Mouse (Mus musculus): Measurements from ENCODE around the gene Paxx. TPM values are rescaled to one million over a fixed set of nuclear protein-coding genes. Genes with fewer than 3 reads are reported as not detected.
"Not testable (repeated sequence)": the region's sequence is repeated elsewhere in the genome, so short reads cannot be mapped to it uniquely, and the experiment has no call there.

Paxx gene
- polyA plus RNA-seq, 1 experiment from 2014 or later: 48.7 TPM

- Histone ChIP-seq H3K27me3 (peaks cover 29% of the 10 kb centered on the region), H3K4me1 (peaks cover 11% of the 10 kb centered on the region; the same call in 1 of the 2 replicates)
These were observed 37.3 kb downstream of the Paxx start for GRCm38 (mm10) chr2:25423626-25424025.

DNA sequence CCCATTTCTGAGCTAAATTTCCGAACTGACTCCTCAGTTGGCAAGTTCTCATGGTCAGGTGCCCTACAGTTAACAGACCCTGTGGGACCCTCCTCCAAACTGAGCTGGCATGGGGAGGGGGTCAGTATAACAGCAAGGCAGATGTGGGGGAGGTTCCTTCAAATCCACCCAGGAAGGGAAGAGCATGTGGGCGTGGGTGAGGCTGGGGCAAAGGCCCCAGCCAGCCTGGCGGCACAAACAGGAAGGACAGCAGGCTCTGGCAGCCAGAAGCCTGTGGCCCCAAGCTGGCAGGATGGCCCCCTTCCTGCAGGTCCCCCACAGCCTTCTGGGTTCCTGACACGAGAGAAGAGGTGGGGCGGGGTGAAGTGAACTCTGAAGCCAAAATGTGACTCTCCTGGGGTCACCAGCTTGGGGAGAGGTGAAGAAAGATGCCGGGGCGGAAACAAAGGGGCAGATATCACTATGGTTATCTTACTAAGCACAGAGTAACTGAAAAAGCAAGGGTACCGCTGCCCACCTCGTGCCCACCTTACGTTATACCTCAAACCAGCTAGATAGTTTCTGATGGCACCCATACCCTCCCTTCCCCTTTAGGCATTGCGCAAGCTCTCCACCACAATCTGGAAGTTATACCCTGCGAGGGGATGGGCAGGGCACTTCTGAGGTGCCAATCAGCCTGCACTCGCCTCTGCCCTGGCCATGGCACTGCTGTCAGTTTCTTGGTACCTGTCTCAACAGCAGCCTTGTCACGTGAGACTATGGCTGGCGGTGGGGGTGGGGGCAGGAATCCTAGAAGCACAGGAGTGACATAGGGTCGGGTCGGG, 38.1 kb downstream of the Paxx start, which contains the start of gene Fut7:
TSS of gene Fut7 (plus strand) at position 681 of the 824 bp plus-strand sequence.
- H3K4me2 ChIP-seq (replicated peaks): no peak within 1 kb of the TSS
- peaks cover 29% of the 10 kb centered on the region for H3K27me3 ChIP-seq
- no peak within 1 kb of the TSS for H3K27ac ChIP-seq (replicated peaks)
- no peak for ATAC-seq (ENCODE audit: insufficient number of reproducible peaks, low FRiP score, low TSS enrichment, low read depth)
- 60% methylated on average over 17 of the region's 17 CpGs for WGBS
- no peak within 1 kb of the TSS for H3K4me3 ChIP-seq (replicated peaks)
- no peak within 1 kb of the TSS for H3K9ac ChIP-seq
- H3K36me3 ChIP-seq: no peaks in the 10 kb centered on the region
- H3K4me1 ChIP-seq: 0 out of 2 replicates have a peak, but pooled peaks cover 8% of the 10 kb centered on the region
- H3K9me3 ChIP-seq (replicated peaks): no peaks in the 10 kb centered on the region

More at GRCm38 (mm10) chr2:25423626-25424025, 37.3 kb downstream of the Paxx start:
- Histone ChIP-seq H3K36me3 (no peaks in the 10 kb centered on the region), H3K9me3 (replicated peaks) (no peaks in the 10 kb centered on the region), H3K4me2 (replicated peaks) (no peak overlapping the region), H3K9ac (no peak overlapping the region), H3K27ac (replicated peaks) (no peak overlapping the region), H3K4me3 (replicated peaks) (no peak overlapping the region)
- ATAC-seq (ENCODE audit: insufficient number of reproducible peaks, low FRiP score, low TSS enrichment, low read depth): no peak
- 71% methylated on average over 1 of the region's 1 CpGs for WGBS

GRCm38 (mm10) chr2:25421896-25422295, 39.0 kb downstream of the Paxx start:
- no peak overlapping the region for H3K27ac ChIP-seq (replicated peaks)
- H3K4me3 ChIP-seq (replicated peaks): no peak overlapping the region
- 0 out of 2 replicates have a peak, but pooled peaks cover 8% of the 10 kb centered on the region for H3K4me1 ChIP-seq
- peaks cover 29% of the 10 kb centered on the region for H3K27me3 ChIP-seq
- H3K9me3 ChIP-seq (replicated peaks): no peaks in the 10 kb centered on the region
- WGBS: 19% methylated on average over 3 of the region's 3 CpGs
- no peaks in the 10 kb centered on the region for H3K36me3 ChIP-seq
- H3K4me2 ChIP-seq (replicated peaks): no peak overlapping the region
- no peak overlapping the region for H3K9ac ChIP-seq
- no peak for ATAC-seq (ENCODE audit: insufficient number of reproducible peaks, low FRiP score, low TSS enrichment, low read depth)

DNA sequence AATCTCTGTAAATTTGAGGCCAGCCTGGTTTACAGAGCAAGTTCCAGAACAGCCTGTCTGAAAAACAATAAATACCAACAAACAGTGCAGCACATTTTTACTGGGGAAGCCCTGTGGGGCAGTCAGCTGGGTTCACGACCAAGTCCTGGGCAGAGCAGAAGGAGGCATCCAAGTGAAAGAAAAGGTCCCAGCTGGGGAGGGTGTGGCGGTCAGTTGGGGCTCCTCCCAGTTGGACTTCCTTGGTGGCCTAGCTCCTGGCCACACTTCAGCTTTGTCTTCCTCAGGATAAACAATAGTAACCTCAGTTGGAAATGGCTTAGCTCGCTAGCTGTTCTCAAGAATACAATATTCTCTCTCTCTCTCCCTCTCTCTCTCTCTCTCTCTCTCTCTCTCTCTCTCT, 43.5 kb downstream of the Paxx start:
- no peak for ATAC-seq (ENCODE audit: insufficient number of reproducible peaks, low FRiP score, low TSS enrichment, low read depth)
- no peak overlapping the region for H3K9ac ChIP-seq
- H3K27me3 ChIP-seq: no peaks in the 10 kb centered on the region
- no peaks in the 10 kb centered on the region for H3K9me3 ChIP-seq (replicated peaks)
- 0 out of 2 replicates have a peak, but pooled peaks cover 4% of the 10 kb centered on the region for H3K4me1 ChIP-seq
- H3K4me3 ChIP-seq (replicated peaks): no peak overlapping the region
- no peak overlapping the region for H3K27ac ChIP-seq (replicated peaks)
- 16% methylated on average over 3 of the region's 3 CpGs for WGBS
- no peaks in the 10 kb centered on the region for H3K36me3 ChIP-seq
- no peak overlapping the region for H3K4me2 ChIP-seq (replicated peaks)

- H3K27me3 ChIP-seq; H3K4me2 ChIP-seq (replicated peaks); ATAC-seq (ENCODE audit: insufficient number of reproducible peaks, low FRiP score, low TSS enrichment, low read depth); H3K36me3 ChIP-seq; H3K27ac ChIP-seq (replicated peaks); H3K4me1 ChIP-seq; H3K4me3 ChIP-seq (replicated peaks); H3K9me3 ChIP-seq (replicated peaks); H3K9ac ChIP-seq: not testable (repeated sequence)
These were observed 47.5 kb downstream of the Paxx start for GRCm38 (mm10) chr2:25413436-25413835.

GRCm38 (mm10) chr2:25408908-25409307, 52.0 kb downstream of the Paxx start:
- Histone ChIP-seq H3K9me3 (replicated peaks) (no peaks in the 10 kb centered on the region), H3K4me2 (replicated peaks) (no peak overlapping the region), H3K4me3 (replicated peaks) (no peak overlapping the region), H3K27me3 (peaks cover 14% of the 10 kb centered on the region), H3K9ac (no peak overlapping the region), H3K36me3 (peaks cover 6% of the 10 kb centered on the region; the same call in 1 of the 2 replicates), H3K4me1 (0 out of 2 replicates have a peak, but pooled peaks cover 2% of the 10 kb centered on the region), H3K27ac (replicated peaks) (no peak overlapping the region)
- 86% methylated on average over 10 of the region's 10 CpGs for WGBS
- ATAC-seq (ENCODE audit: insufficient number of reproducible peaks, low FRiP score, low TSS enrichment, low read depth): no peak

Small RNA genes lying within 50 kb of the gene (microRNA-seq; reads per million reads assigned to microRNA genes)
- gene Mir3087 (ENCODE audit: borderline number of aligned reads): not detected

Other genes with a start within 250 kb of the Paxx start
- 114 and 115 TPM in 2 replicates for gene Nelfb, start 249.6 kb downstream of the Paxx start, polyA plus RNA-seq (2015; fragmentation: Nextera tagmentation; extraction: Ambion mirVana)
- not detected in 2 replicates for gene Stpg3, start 246.5 kb downstream of the Paxx start, polyA plus RNA-seq (2015; fragmentation: Nextera tagmentation; extraction: Ambion mirVana)
- 0.77 TPM in 1 of 2 replicates, not detected in the other for gene Fam166a, start 242.3 kb downstream of the Paxx start, polyA plus RNA-seq (2015; fragmentation: Nextera tagmentation; extraction: Ambion mirVana)
- gene Tubb4b, start 236.4 kb downstream of the Paxx start, polyA plus RNA-seq (2015; fragmentation: Nextera tagmentation; extraction: Ambion mirVana): 590 and 660 TPM in 2 replicates
- gene Slc34a3, start 226.7 kb downstream of the Paxx start, polyA plus RNA-seq (2015; fragmentation: Nextera tagmentation; extraction: Ambion mirVana): not detected in 2 replicates
- 0.20 and 0.24 TPM in 2 replicates for gene Rnf224, start 224.3 kb downstream of the Paxx start, polyA plus RNA-seq (2015; fragmentation: Nextera tagmentation; extraction: Ambion mirVana)
- gene Rnf208, start 218.8 kb downstream of the Paxx start, polyA plus RNA-seq (2015; fragmentation: Nextera tagmentation; extraction: Ambion mirVana): 18.4 and 22.9 TPM in 2 replicates
- 53.3 and 54.0 TPM in 2 replicates for gene Cysrt1, start 218.6 kb downstream of the Paxx start, polyA plus RNA-seq (2015; fragmentation: Nextera tagmentation; extraction: Ambion mirVana)
- 8.2 and 9.4 TPM in 2 replicates for gene AL732309.1, start 214.2 kb downstream of the Paxx start, polyA plus RNA-seq (2015; fragmentation: Nextera tagmentation; extraction: Ambion mirVana)
- gene Tmem203, start 205.7 kb downstream of the Paxx start, polyA plus RNA-seq (2015; fragmentation: Nextera tagmentation; extraction: Ambion mirVana): 23.8 and 25.6 TPM in 2 replicates
- gene Tprn, start 198.5 kb downstream of the Paxx start, polyA plus RNA-seq (2015; fragmentation: Nextera tagmentation; extraction: Ambion mirVana): 10.2 TPM in 2 replicates
- gene Ssna1, start 188.7 kb downstream of the Paxx start, polyA plus RNA-seq (2015; fragmentation: Nextera tagmentation; extraction: Ambion mirVana): 258 and 263 TPM in 2 replicates
- 134 and 136 TPM in 2 replicates for gene Anapc2, start 188.6 kb downstream of the Paxx start, polyA plus RNA-seq (2015; fragmentation: Nextera tagmentation; extraction: Ambion mirVana)
- not detected in 2 replicates for gene Tmem210, start 172.9 kb downstream of the Paxx start, polyA plus RNA-seq (2015; fragmentation: Nextera tagmentation; extraction: Ambion mirVana)
- 4.9 and 5.2 TPM in 2 replicates for gene Lrrc26, start 171.2 kb downstream of the Paxx start, polyA plus RNA-seq (2015; fragmentation: Nextera tagmentation; extraction: Ambion mirVana)
- gene Grin1, start 141.9 kb downstream of the Paxx start, polyA plus RNA-seq (2015; fragmentation: Nextera tagmentation; extraction: Ambion mirVana): 0.33 and 0.71 TPM in 2 replicates
- 54.4 and 55.5 TPM in 2 replicates for gene Man1b1, start 128.8 kb downstream of the Paxx start, polyA plus RNA-seq (2015; fragmentation: Nextera tagmentation; extraction: Ambion mirVana)
- 24.6 and 25.5 TPM in 2 replicates for gene Dpp7, start 104.7 kb downstream of the Paxx start, polyA plus RNA-seq (2015; fragmentation: Nextera tagmentation; extraction: Ambion mirVana)
- gene Uap1l1, start 95.4 kb downstream of the Paxx start, polyA plus RNA-seq (2015; fragmentation: Nextera tagmentation; extraction: Ambion mirVana): 18.4 and 21.7 TPM in 2 replicates
- 29.2 and 32.8 TPM in 2 replicates for gene Sapcd2, start 88.8 kb downstream of the Paxx start, polyA plus RNA-seq (2015; fragmentation: Nextera tagmentation; extraction: Ambion mirVana)
- 7.4 and 9.0 TPM in 2 replicates for gene Entpd2, start 65.2 kb downstream of the Paxx start, polyA plus RNA-seq (2015; fragmentation: Nextera tagmentation; extraction: Ambion mirVana)
- 64.9 and 67.8 TPM in 2 replicates for gene Npdc1, start 61.7 kb downstream of the Paxx start, polyA plus RNA-seq (2015; fragmentation: Nextera tagmentation; extraction: Ambion mirVana)
- 0.08 and 0.20 TPM in 2 replicates for gene Fut7, start 37.8 kb downstream of the Paxx start, polyA plus RNA-seq (2015; fragmentation: Nextera tagmentation; extraction: Ambion mirVana)
- gene Abca2, start 32.4 kb downstream of the Paxx start, polyA plus RNA-seq (2015; fragmentation: Nextera tagmentation; extraction: Ambion mirVana): 4.0 and 4.1 TPM in 2 replicates
- gene Clic3, start 4.3 kb downstream of the Paxx start, polyA plus RNA-seq (2015; fragmentation: Nextera tagmentation; extraction: Ambion mirVana): 72.8 and 75.5 TPM in 2 replicates
- 18.7 and 20.8 TPM in 2 replicates for gene Ptgds, start 9.0 kb upstream of the Paxx start, polyA plus RNA-seq (2015; fragmentation: Nextera tagmentation; extraction: Ambion mirVana)
- not detected in 2 replicates for gene Lcn12, start 32.8 kb upstream of the Paxx start, polyA plus RNA-seq (2015; fragmentation: Nextera tagmentation; extraction: Ambion mirVana)
- gene Fbxw5, start 39.7 kb upstream of the Paxx start, polyA plus RNA-seq (2015; fragmentation: Nextera tagmentation; extraction: Ambion mirVana): 81.2 and 96.3 TPM in 2 replicates
- 5.6 and 7.2 TPM in 2 replicates for gene C8g, start 40.6 kb upstream of the Paxx start, polyA plus RNA-seq (2015; fragmentation: Nextera tagmentation; extraction: Ambion mirVana)
- gene Traf2, start 85.8 kb upstream of the Paxx start, polyA plus RNA-seq (2015; fragmentation: Nextera tagmentation; extraction: Ambion mirVana): 34.8 and 36.2 TPM in 2 replicates
- gene Edf1, start 96.8 kb upstream of the Paxx start, polyA plus RNA-seq (2015; fragmentation: Nextera tagmentation; extraction: Ambion mirVana): 355 and 373 TPM in 2 replicates
- gene Mamdc4, start 113.8 kb upstream of the Paxx start, polyA plus RNA-seq (2015; fragmentation: Nextera tagmentation; extraction: Ambion mirVana): 3.3 and 4.9 TPM in 2 replicates
- 147 and 157 TPM in 2 replicates for gene Phpt1, start 114.1 kb upstream of the Paxx start, polyA plus RNA-seq (2015; fragmentation: Nextera tagmentation; extraction: Ambion mirVana)
- 0.60 and 0.63 TPM in 2 replicates for gene Ajm1, start 120.7 kb upstream of the Paxx start, polyA plus RNA-seq (2015; fragmentation: Nextera tagmentation; extraction: Ambion mirVana)
- gene Rabl6, start 147.4 kb upstream of the Paxx start, polyA plus RNA-seq (2015; fragmentation: Nextera tagmentation; extraction: Ambion mirVana): 82.1 and 83.3 TPM in 2 replicates
- gene Ccdc183, start 156.6 kb upstream of the Paxx start, polyA plus RNA-seq (2015; fragmentation: Nextera tagmentation; extraction: Ambion mirVana): 0.29 and 0.42 TPM in 2 replicates
- 28.6 and 30.5 TPM in 2 replicates for gene Tmem141, start 160.9 kb upstream of the Paxx start, polyA plus RNA-seq (2015; fragmentation: Nextera tagmentation; extraction: Ambion mirVana)
- gene Fcna, start 166.9 kb upstream of the Paxx start, polyA plus RNA-seq (2015; fragmentation: Nextera tagmentation; extraction: Ambion mirVana): 2.8 and 3.5 TPM in 2 replicates
- not detected in 2 replicates for gene Lcn8, start 192.0 kb upstream of the Paxx start, polyA plus RNA-seq (2015; fragmentation: Nextera tagmentation; extraction: Ambion mirVana)
- not detected in 2 replicates for gene Lcn5, start 196.9 kb upstream of the Paxx start, polyA plus RNA-seq (2015; fragmentation: Nextera tagmentation; extraction: Ambion mirVana)
- not detected in 2 replicates for gene Lcn6, start 215.7 kb upstream of the Paxx start, polyA plus RNA-seq (2015; fragmentation: Nextera tagmentation; extraction: Ambion mirVana)
- gene Lcn10, start 221.6 kb upstream of the Paxx start, polyA plus RNA-seq (2015; fragmentation: Nextera tagmentation; extraction: Ambion mirVana): not detected in 2 replicates
- gene Obp2a, start 238.9 kb upstream of the Paxx start, polyA plus RNA-seq (2015; fragmentation: Nextera tagmentation; extraction: Ambion mirVana): not detected in 2 replicates
- gene Bmyc, start 245.6 kb upstream of the Paxx start, polyA plus RNA-seq (2015; fragmentation: Nextera tagmentation; extraction: Ambion mirVana): 91.8 and 93.2 TPM in 2 replicates

All from embryonic facial prominence, embryonic 15.5 days (tissue).